Mouse (Mus musculus) forebrain, embryonic 16.5 days (tissue): Measurements from ENCODE around the gene Barx2. TPM values are rescaled to one million over a fixed set of nuclear protein-coding genes. Genes with fewer than 3 reads are reported as not detected.

ENCODE experiments used
- ATAC-seq: fragments of 200-750 bp; cut with Nextera tagmentation; 2 replicates; pipeline ENCODE4 v1.8.0; 2017; ENCODE audit warnings: mild to moderate bottlenecking, moderate library complexity
- H3K27ac ChIP-seq: fragments of 300-500 bp; sonication (generic); 2 replicates; pipeline ENCODE4 v1.5.1; 2014; ENCODE audit warnings: low read length, control low read depth
- H3K27me3 ChIP-seq: fragments of 300-500 bp; sonication (generic); replicated peaks from 2 replicates; pipeline ENCODE4 v1.6.1; 2014; ENCODE audit warnings: low read length; ENCODE audit not compliant: control insufficient read depth, insufficient read depth
- H3K36me3 ChIP-seq: fragments of 300-500 bp; sonication (generic); 2 replicates; pipeline ENCODE4 v1.6.1; 2014; ENCODE audit not compliant: control insufficient read depth, insufficient read depth
- H3K4me1 ChIP-seq: fragments of 300-500 bp; sonication (generic); replicated peaks from 2 replicates; pipeline ENCODE4 v1.6.1; 2014; ENCODE audit warnings: low read length; ENCODE audit not compliant: control insufficient read depth, insufficient read depth
- H3K4me2 ChIP-seq: fragments of 300-500 bp; sonication (generic); 2 replicates; pipeline ENCODE4 v1.6.1; 2014; ENCODE audit warnings: mild to moderate bottlenecking, low read length, control low read depth
- H3K4me3 ChIP-seq: fragments of 300-500 bp; sonication (generic); replicated peaks from 2 replicates; pipeline ENCODE4 v1.5.1; 2014; ENCODE audit warnings: mild to moderate bottlenecking, low read length, control low read depth
- H3K9ac ChIP-seq: fragments of 300-500 bp; sonication (generic); replicated peaks from 2 replicates; pipeline ENCODE4 v1.6.1; 2014; ENCODE audit warnings: low read depth, low read length, control low read depth
- H3K9me3 ChIP-seq: fragments of 300-500 bp; sonication (generic); 2 replicates; pipeline ENCODE4 v1.6.1; 2016; ENCODE audit warnings: low read length; ENCODE audit not compliant: control insufficient read depth
- WGBS: fragments of 180-500 bp; shearing (Covaris S2); extraction: QIAGEN DNeasy Blood & Tissue Kit; methylation state at CpG from one replicate; pipeline ENCODE4 v1.1.7; 2014; 5-methylcytosine and 5-hydroxymethylcytosine counted together
- polyA plus RNA-seq: library from polyadenylated mRNA; unstranded; fragments of >200 nt; fragmentation: Nextera tagmentation; extraction: Ambion mirVana; gene quantifications from 2 replicates; pipeline ENCODE4 v1.2.1, GENCODE M21; 2015

The Barx2 gene
- polyA plus RNA-seq, 1 experiment from 2014 or later = not detected

GRCm38 (mm10) chr9:31868823-31869460 lies 44.3 kb downstream of the Barx2 start:
- 90% methylated on average over 2 of the region's 2 CpGs for WGBS
- Histone ChIP-seq H3K9ac (no peak overlapping the region), H3K4me1 (no peaks in the 10 kb centered on the region), H3K27ac (no peak overlapping the region), H3K4me2 (no peak overlapping the region), H3K9me3 (no peaks in the 10 kb centered on the region), H3K36me3 (no peaks in the 10 kb centered on the region), H3K27me3 (no peaks in the 10 kb centered on the region), H3K4me3 (no peak overlapping the region)
- ATAC-seq = no peak

DNA sequence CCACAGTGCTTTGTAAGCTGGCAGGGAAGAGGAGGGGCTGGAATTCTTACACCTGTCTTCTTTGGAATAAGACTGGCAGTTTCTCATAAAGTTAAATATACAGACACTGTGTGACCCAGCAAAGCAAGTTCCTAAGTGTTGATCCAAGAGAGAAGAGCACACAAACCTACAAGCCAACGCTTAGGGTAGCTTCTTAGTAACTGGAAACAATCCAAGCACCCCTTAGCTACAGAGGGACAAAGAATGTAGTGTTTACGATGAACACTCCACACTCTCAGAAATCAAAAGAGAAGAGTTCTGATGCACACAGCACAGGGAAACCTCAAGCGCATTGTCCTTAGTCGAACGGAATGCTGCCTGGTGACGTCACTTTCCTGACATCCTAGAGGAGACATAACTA lies 49.4 kb downstream of the Barx2 start:
- WGBS = 58% methylated on average over 6 of the region's 6 CpGs

GRCm38 (mm10) chr9:31859446-31859845 lies 53.8 kb downstream of the Barx2 start:
- Histone ChIP-seq H3K36me3 (no peaks in the 10 kb centered on the region), H3K4me1 (peaks cover 8% of the 10 kb centered on the region; the same call in 1 of the 2 replicates), H3K9me3 (no peaks in the 10 kb centered on the region), H3K27me3 (no peaks in the 10 kb centered on the region), H3K4me2 (no peak overlapping the region), H3K4me3 (no peak overlapping the region), H3K9ac (no peak overlapping the region), H3K27ac (no peak overlapping the region)
- WGBS = 87% methylated on average over 5 of the region's 5 CpGs
- ATAC-seq = no peak

More for the DNA sequence above, 49.4 kb downstream of the Barx2 start:
- H3K9ac ChIP-seq = no peak overlapping the region
- peaks cover under 1% of the 10 kb centered on the region; the same call in 1 of the 2 replicates for H3K4me1 ChIP-seq
- H3K9me3 ChIP-seq = no peaks in the 10 kb centered on the region
- H3K27me3 ChIP-seq = no peaks in the 10 kb centered on the region
- no peak overlapping the region for H3K4me3 ChIP-seq
- H3K4me2 ChIP-seq = no peak overlapping the region
- no peak for ATAC-seq
- no peaks in the 10 kb centered on the region for H3K36me3 ChIP-seq
- no peak overlapping the region for H3K27ac ChIP-seq

DNA sequence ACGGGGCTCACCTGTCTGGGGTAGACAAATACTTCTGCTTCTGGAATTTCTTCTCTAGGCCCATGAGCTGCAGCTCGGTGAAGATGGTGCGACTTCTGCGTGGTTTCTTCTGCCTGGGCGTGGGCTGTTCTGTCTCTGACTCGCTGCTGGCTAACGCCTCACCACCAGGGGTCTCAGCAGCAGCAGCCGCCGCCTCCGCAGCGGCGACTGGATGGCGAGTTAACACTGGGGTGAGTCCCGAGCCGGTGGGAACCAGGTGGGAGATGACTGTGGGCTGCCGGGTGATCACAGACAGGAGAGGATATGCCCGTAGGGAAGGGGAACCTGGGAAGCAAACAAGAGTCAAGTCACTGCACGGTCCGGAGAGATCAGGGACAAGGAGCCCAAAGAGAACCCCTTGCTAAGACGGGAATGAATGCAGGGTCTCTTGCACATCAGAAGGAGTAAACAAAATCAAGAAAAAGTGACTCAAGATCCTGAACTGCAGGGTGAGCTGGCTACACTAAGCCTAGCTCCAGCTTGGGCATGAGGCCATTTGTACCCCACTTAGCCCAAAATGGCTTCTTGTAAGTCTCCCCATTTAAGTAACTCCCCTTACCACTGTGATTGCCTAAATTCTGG lies 54.4 kb downstream of the Barx2 start:
- Histone ChIP-seq H3K27ac (no peak overlapping the region), H3K4me2 (peak overlapping the region; percentile 39), H3K27me3 (no peaks in the 10 kb centered on the region), H3K4me1 (peaks cover 8% of the 10 kb centered on the region; the same call in 1 of the 2 replicates), H3K9ac (peak overlapping the region; percentile 12; the same call in 1 of the 2 replicates), H3K4me3 (peak overlapping the region; percentile 21), H3K9me3 (no peaks in the 10 kb centered on the region), H3K36me3 (no peaks in the 10 kb centered on the region)
- peak; percentile 72; the same call in 1 of the 2 replicates for ATAC-seq
- WGBS = 5% methylated on average over 20 of the region's 20 CpGs

DNA sequence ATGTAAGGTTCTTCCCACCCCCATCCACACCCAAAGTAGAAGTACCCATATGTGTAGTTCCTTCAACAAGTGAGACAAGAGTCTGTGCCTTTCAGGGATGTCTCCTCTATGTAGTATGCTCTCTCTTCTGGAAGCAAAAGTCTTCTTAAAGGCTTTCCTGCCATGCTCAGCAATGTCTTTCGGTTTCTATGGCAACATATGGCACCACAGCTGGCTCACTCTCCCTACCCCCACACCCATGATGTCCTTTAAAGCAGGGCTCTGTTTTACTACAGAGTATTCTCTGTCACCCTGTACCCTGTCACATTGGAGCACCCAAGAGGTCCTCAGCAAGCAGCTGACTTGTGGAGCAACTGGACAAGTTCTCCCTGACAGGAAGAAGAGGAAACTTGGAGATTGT lies 55.8 kb downstream of the Barx2 start:
- Histone ChIP-seq H3K4me2 (no peak overlapping the region), H3K4me3 (no peak overlapping the region), H3K9ac (no peak overlapping the region), H3K27ac (no peak overlapping the region), H3K36me3 (no peaks in the 10 kb centered on the region), H3K4me1 (peaks cover 8% of the 10 kb centered on the region; the same call in 1 of the 2 replicates), H3K27me3 (no peaks in the 10 kb centered on the region), H3K9me3 (no peaks in the 10 kb centered on the region)
- WGBS = 71% methylated on average over 1 of the region's 1 CpGs
- peak; percentile 40; the same call in 1 of the 2 replicates for ATAC-seq

- 49% methylated on average over 8 of the region's 8 CpGs for WGBS
- no peak overlapping the region for H3K4me2 ChIP-seq
These were observed 56.8 kb downstream of the Barx2 start for GRCm38 (mm10) chr9:31856437-31856836.

DNA sequence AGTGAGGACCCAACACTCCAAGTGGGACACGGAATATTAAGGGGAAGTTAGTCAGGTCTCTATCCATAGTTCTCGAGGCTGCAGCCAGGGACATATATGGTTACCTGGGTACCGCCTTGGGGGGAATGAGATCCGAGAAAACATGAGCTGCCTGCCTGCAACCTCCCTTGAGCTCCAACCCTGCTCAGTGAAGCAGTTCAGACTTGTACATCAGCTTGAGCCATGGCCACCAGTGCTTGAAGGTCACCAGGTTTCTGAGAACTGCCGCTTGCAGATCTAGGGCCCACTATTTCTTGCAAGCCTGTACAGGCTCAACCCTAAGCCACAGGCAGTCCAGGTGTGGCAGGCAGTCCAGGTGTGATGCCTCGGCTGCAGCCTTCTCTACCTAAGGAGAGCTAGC lies 57.6 kb downstream of the Barx2 start:
- no peaks in the 10 kb centered on the region for H3K9me3 ChIP-seq
- no peaks in the 10 kb centered on the region for H3K36me3 ChIP-seq
- 88% methylated on average over 6 of the region's 6 CpGs for WGBS
- H3K9ac ChIP-seq = no peak overlapping the region
- H3K4me1 ChIP-seq = peaks cover 8% of the 10 kb centered on the region; the same call in 1 of the 2 replicates
- no peak for ATAC-seq
- H3K27ac ChIP-seq = no peak overlapping the region
- no peaks in the 10 kb centered on the region for H3K27me3 ChIP-seq
- no peak overlapping the region for H3K4me2 ChIP-seq
- H3K4me3 ChIP-seq = no peak overlapping the region

More at GRCm38 (mm10) chr9:31856437-31856836, 56.8 kb downstream of the Barx2 start:
- H3K36me3 ChIP-seq = no peaks in the 10 kb centered on the region
- no peak overlapping the region for H3K4me3 ChIP-seq
- ATAC-seq = no peak
- no peak overlapping the region for H3K27ac ChIP-seq
- H3K9ac ChIP-seq = no peak overlapping the region
- H3K4me1 ChIP-seq = peaks cover 8% of the 10 kb centered on the region; the same call in 1 of the 2 replicates
- H3K9me3 ChIP-seq = no peaks in the 10 kb centered on the region
- H3K27me3 ChIP-seq = no peaks in the 10 kb centered on the region

DNA sequence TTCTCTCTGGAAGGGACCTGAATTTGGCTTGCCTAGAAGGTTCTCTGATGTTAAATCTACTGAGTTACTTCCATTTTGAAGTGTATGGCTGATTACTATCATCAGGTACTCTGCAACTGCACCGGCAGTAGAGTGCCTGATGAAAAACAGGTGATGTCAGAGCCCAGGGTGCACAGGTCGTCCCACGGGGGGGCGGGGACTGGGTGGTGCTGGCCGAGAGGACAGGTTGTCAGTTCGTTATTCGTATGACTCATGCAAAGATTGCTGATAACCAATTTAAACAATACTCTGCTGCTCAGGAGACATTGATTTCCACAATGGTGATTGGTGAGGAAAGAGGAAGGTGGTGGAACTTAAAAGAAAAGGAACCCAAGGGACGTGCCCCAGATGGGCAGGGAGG lies 61.6 kb downstream of the Barx2 start:
- Histone ChIP-seq H3K27ac (no peak overlapping the region), H3K4me3 (no peak overlapping the region), H3K9me3 (no peaks in the 10 kb centered on the region), H3K4me1 (no peaks in the 10 kb centered on the region), H3K9ac (no peak overlapping the region), H3K36me3 (no peaks in the 10 kb centered on the region), H3K4me2 (no peak overlapping the region), H3K27me3 (no peaks in the 10 kb centered on the region)
- WGBS = 84% methylated on average over 8 of the region's 8 CpGs
- no peak for ATAC-seq

DNA sequence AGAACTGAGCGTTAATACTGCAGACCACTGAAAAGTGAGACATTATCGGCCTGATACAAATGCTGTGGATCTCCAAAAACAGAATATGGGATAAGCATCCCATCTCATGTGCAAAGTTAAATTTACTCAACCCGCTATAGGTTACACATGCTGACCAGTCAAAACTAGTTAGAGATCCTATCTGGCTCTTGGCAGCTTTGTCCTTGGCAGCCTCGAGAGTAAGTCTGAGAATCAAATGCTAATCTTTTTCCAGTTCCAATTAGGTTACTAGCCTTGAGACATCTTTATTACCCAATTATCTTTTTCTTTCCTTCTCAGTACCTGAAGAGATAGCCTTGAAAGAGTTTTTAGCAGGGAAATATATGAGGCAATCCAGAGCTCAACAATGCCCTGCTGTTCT lies 62.6 kb downstream of the Barx2 start:
- Histone ChIP-seq H3K4me1 (no peaks in the 10 kb centered on the region), H3K9ac (no peak overlapping the region), H3K4me2 (no peak overlapping the region), H3K27me3 (no peaks in the 10 kb centered on the region), H3K36me3 (no peaks in the 10 kb centered on the region), H3K4me3 (no peak overlapping the region), H3K9me3 (no peaks in the 10 kb centered on the region), H3K27ac (no peak overlapping the region)
- WGBS = 91% methylated on average over 4 of the region's 4 CpGs
- no peak for ATAC-seq
